In genomic region chr13:21786189-21786898, GRCm38 (mm10) we compare ENCODE assay signal across 8 mouse cellular contexts. TPM values are rescaled to one million over a fixed set of nuclear protein-coding genes. Genes with fewer than 3 reads are reported as not detected.
DNase-seq lines count a peak whose midpoint lies in the region; ATAC-seq lines count a peak whose summit lies in the region.

No protein-coding gene starts in this region.

- H3K4me1 ChIP-seq in kidney, embryonic 16.5 days (ENCODE audit: insufficient read depth, low read length), result peaks cover 41% of the 10 kb centered on the region
- H3K4me1 ChIP-seq in hindbrain, embryonic 11.5 days (replicated peaks; ENCODE audit: control insufficient read depth, insufficient read depth, low read length), result 0 out of 2 replicates have a peak, but pooled peaks cover 5% of the 10 kb centered on the region
- H3K4me1 ChIP-seq in midbrain, embryonic 11.5 days (ENCODE audit: control insufficient read depth, insufficient read depth, low read length), result peaks cover 34% of the 10 kb centered on the region

- H3K4me3 ChIP-seq in kidney, embryonic 16.5 days (ENCODE audit: low read length), result peak overlapping the region; percentile 44
- peak overlapping the region; percentile 30 for H3K4me3 ChIP-seq in hindbrain, embryonic 11.5 days (ENCODE audit: low read depth, low read length)
- peak overlapping the region; percentile 34 for H3K4me3 ChIP-seq in midbrain, embryonic 11.5 days (ENCODE audit: low read depth, low read length)

- no peaks in the 10 kb centered on the region for H3K9me3 ChIP-seq in kidney, embryonic 16.5 days (ENCODE audit: low read length)
- H3K9me3 ChIP-seq in hindbrain, embryonic 11.5 days (ENCODE audit: control insufficient read depth, low read length), result no peaks in the 10 kb centered on the region
- no peaks in the 10 kb centered on the region for H3K9me3 ChIP-seq in midbrain, embryonic 11.5 days (ENCODE audit: control insufficient read depth, low read length)

- no peaks in the 10 kb centered on the region for H3K36me3 ChIP-seq in kidney, embryonic 16.5 days (ENCODE audit: insufficient read depth, low read length)
- H3K36me3 ChIP-seq in hindbrain, embryonic 11.5 days (ENCODE audit: control insufficient read depth, insufficient read depth, low read length), result no peaks in the 10 kb centered on the region
- no peaks in the 10 kb centered on the region for H3K36me3 ChIP-seq in midbrain, embryonic 11.5 days (ENCODE audit: control insufficient read depth, insufficient read depth, low read length)

- no peaks in the 10 kb centered on the region for H3K27me3 ChIP-seq in kidney, embryonic 16.5 days (ENCODE audit: insufficient read depth, low read length)
- H3K27me3 ChIP-seq in hindbrain, embryonic 11.5 days (ENCODE audit: control insufficient read depth, insufficient read depth, low read length), result no peaks in the 10 kb centered on the region
- H3K27me3 ChIP-seq in midbrain, embryonic 11.5 days (ENCODE audit: control insufficient read depth, insufficient read depth, low read length), result no peaks in the 10 kb centered on the region

- peak overlapping the region; percentile 90 for H3K27ac ChIP-seq in kidney, embryonic 16.5 days (ENCODE audit: low read length)
- H3K27ac ChIP-seq in hindbrain, embryonic 11.5 days (ENCODE audit: low read depth, low read length), result peak overlapping the region; percentile 84
- peak overlapping the region; percentile 80 for H3K27ac ChIP-seq in midbrain, embryonic 11.5 days (ENCODE audit: low read depth, low read length)

- peak overlapping the region; percentile 55 for H3K4me2 ChIP-seq in kidney, embryonic 16.5 days (replicated peaks; ENCODE audit: low read depth, low read length)
- peak overlapping the region; percentile 45 for H3K4me2 ChIP-seq in hindbrain, embryonic 11.5 days (replicated peaks; ENCODE audit: low read depth, low read length)
- peak overlapping the region; percentile 48 for H3K4me2 ChIP-seq in midbrain, embryonic 11.5 days

- no peak for ATAC-seq in kidney, embryonic 16.5 days (ENCODE audit: low FRiP score, low TSS enrichment)
- no peak for ATAC-seq in hindbrain, embryonic 11.5 days (ENCODE audit: low FRiP score)
- ATAC-seq in midbrain, embryonic 11.5 days (ENCODE audit: low FRiP score), result no peak

- DNase-seq in kidney, postnatal 25 days, result no peak
- peak; percentile 52 for DNase-seq in c-Kit-negative CD71-positive TER-119-positive erythroid progenitor cells, embryonic 14.5 days (ENCODE audit: low read depth, low spot score)
- DNase-seq in hindbrain, embryonic 11.5 days (ENCODE audit: low spot score), result peak; percentile 51
- DNase-seq in midbrain, embryonic 11.5 days (ENCODE audit: low spot score, missing footprints), result peak; percentile 93
- no peak for DNase-seq in adrenal gland, adult 18-20 months (ENCODE audit: low spot score in 2 of 2)
- no peak for DNase-seq in left cerebral cortex, adult 11 months (ENCODE audit: low spot score)
- no peak for DNase-seq in adrenal gland, postnatal 4 days (ENCODE audit: low spot score in 2 of 2)

- 8% methylated on average over 8 of the region's 8 CpGs for WGBS in kidney, embryonic 16.5 days
- WGBS in hindbrain, embryonic 11.5 days, result 6% methylated on average over 8 of the region's 8 CpGs
- 6% methylated on average over 8 of the region's 8 CpGs for WGBS in midbrain, embryonic 11.5 days

- H3K9ac ChIP-seq in kidney, embryonic 16.5 days (replicated peaks; ENCODE audit: low read length), result peak overlapping the region; percentile 70
- peak overlapping the region; percentile 53; the same call in 1 of the 2 replicates for H3K9ac ChIP-seq in hindbrain, embryonic 11.5 days (ENCODE audit: low read depth, low read length)
- H3K9ac ChIP-seq in midbrain, embryonic 11.5 days (ENCODE audit: low read length), result peak overlapping the region; percentile 64

RNA-seq across cellular contexts. Expression of gene Hist1h2an, which starts 0.7 kb away (rescaled TPM):
- 3.4 and 6.0 TPM in 2 replicates for polyA plus RNA-seq in kidney, embryonic 16.5 days (2015; fragmentation: Nextera tagmentation; extraction: Ambion mirVana)
- polyA plus RNA-seq in hindbrain, embryonic 11.5 days (2014; fragmentation: Nextera tagmentation; extraction: Ambion mirVana), result 1.4 and 8.5 TPM in 2 replicates
- polyA plus RNA-seq in midbrain, embryonic 11.5 days (2014; fragmentation: Nextera tagmentation; extraction: Ambion mirVana), result 2.6 and 7.4 TPM in 2 replicates
- total RNA-seq in adrenal gland, adult 18-20 months (2021), result 1 to 10 TPM; 2.5 to 4.4 TPM
- total RNA-seq in adrenal gland, postnatal 4 days (2021), result 100 to 1,000 TPM; 122 to 129 TPM

RNA-seq across cellular contexts. Expression of gene Hist1h2bp, which starts 0.9 kb away (rescaled TPM):
- 2.0 and 2.2 TPM in 2 replicates for polyA plus RNA-seq in kidney, embryonic 16.5 days (2015; fragmentation: Nextera tagmentation; extraction: Ambion mirVana)
- 2.2 and 2.9 TPM in 2 replicates for polyA plus RNA-seq in hindbrain, embryonic 11.5 days (2014; fragmentation: Nextera tagmentation; extraction: Ambion mirVana)
- polyA plus RNA-seq in midbrain, embryonic 11.5 days (2014; fragmentation: Nextera tagmentation; extraction: Ambion mirVana), result 2.5 TPM in 2 replicates
- total RNA-seq in adrenal gland, adult 18-20 months (2021), result 1 to 10 TPM; 5.8 to 8.9 TPM
- 100 to 1,000 TPM; 192 to 223 TPM for total RNA-seq in adrenal gland, postnatal 4 days (2021)

RNA-seq across cellular contexts. Expression of gene Hist1h3i, which starts 3.2 kb away (rescaled TPM):
- polyA plus RNA-seq in kidney, embryonic 16.5 days (2015; fragmentation: Nextera tagmentation; extraction: Ambion mirVana), result 98.9 and 117 TPM in 2 replicates
- 232 and 252 TPM in 2 replicates for polyA plus RNA-seq in hindbrain, embryonic 11.5 days (2014; fragmentation: Nextera tagmentation; extraction: Ambion mirVana)
- polyA plus RNA-seq in midbrain, embryonic 11.5 days (2014; fragmentation: Nextera tagmentation; extraction: Ambion mirVana), result 289 and 304 TPM in 2 replicates
- total RNA-seq in adrenal gland, adult 18-20 months (2021), result 10 to 100 TPM; 21.8 to 29.9 TPM
- total RNA-seq in adrenal gland, postnatal 4 days (2021), result 100 to 1,000 TPM; 511 to 579 TPM

RNA-seq across cellular contexts. Expression of gene Hist1h1b, which starts 5.9 kb away (rescaled TPM):
- 17.4 and 17.8 TPM in 2 replicates for polyA plus RNA-seq in kidney, embryonic 16.5 days (2015; fragmentation: Nextera tagmentation; extraction: Ambion mirVana)
- 19.1 TPM in 2 replicates for polyA plus RNA-seq in hindbrain, embryonic 11.5 days (2014; fragmentation: Nextera tagmentation; extraction: Ambion mirVana)
- polyA plus RNA-seq in midbrain, embryonic 11.5 days (2014; fragmentation: Nextera tagmentation; extraction: Ambion mirVana), result 20.0 and 24.8 TPM in 2 replicates
- total RNA-seq in adrenal gland, adult 18-20 months (2021), result 10 to 100 TPM in 1 of 2 experiments, 1 to 10 TPM in 1; 8.8 to 12.2 TPM
- total RNA-seq in adrenal gland, postnatal 4 days (2021), result 100 to 1,000 TPM; 315 to 390 TPM

RNA-seq across cellular contexts. Expression of gene Hist1h2bq, which starts 23.7 kb away (rescaled TPM):
- polyA plus RNA-seq in kidney, embryonic 16.5 days (2015; fragmentation: Nextera tagmentation; extraction: Ambion mirVana), result 22.0 and 25.6 TPM in 2 replicates
- polyA plus RNA-seq in hindbrain, embryonic 11.5 days (2014; fragmentation: Nextera tagmentation; extraction: Ambion mirVana), result 17.8 and 18.7 TPM in 2 replicates
- polyA plus RNA-seq in midbrain, embryonic 11.5 days (2014; fragmentation: Nextera tagmentation; extraction: Ambion mirVana), result 17.8 and 23.3 TPM in 2 replicates
- total RNA-seq in adrenal gland, adult 18-20 months (2021), result 10 to 100 TPM; 45.1 to 68.5 TPM
- 100 to 1,000 TPM; 352 to 396 TPM for total RNA-seq in adrenal gland, postnatal 4 days (2021)

Comparison
In these comparisons a context has a peak if more than half of its experiments do, and no peak if none do; other contexts are left out.
1. DNase-seq: peak in c-Kit-negative CD71-positive TER-119-positive erythroid progenitor cells, embryonic 14.5 days (single experiment), hindbrain, embryonic 11.5 days (single experiment) and midbrain, embryonic 11.5 days (single experiment); none in kidney, postnatal 25 days (0 of 2), adrenal gland, adult 18-20 months (0 of 2), left cerebral cortex, adult 11 months (single experiment) and adrenal gland, postnatal 4 days (0 of 2).
2. Peak in every context shown above with its lines, with median percentiles within 50 percentile points of each other: H3K27ac ChIP-seq, H3K4me2 ChIP-seq, H3K4me3 ChIP-seq and H3K9ac ChIP-seq.